Mouse (Mus musculus) neural tube, embryonic 15.5 days (tissue): ENCODE results near the gene Nr2e3. TPM values are rescaled to one million over a fixed set of nuclear protein-coding genes. Genes with fewer than 3 reads are reported as not detected.

Experiments
- ATAC-seq: fragments of 200-750 bp; cut with Nextera tagmentation; 2 replicates; pipeline ENCODE4 v1.8.0; 2017; ENCODE audit warnings: mild to moderate bottlenecking, moderate TSS enrichment, moderate library complexity; ENCODE audit not compliant: low FRiP score
- H3K27ac ChIP-seq: fragments of 300-500 bp; sonication (generic); replicated peaks from 2 replicates; pipeline ENCODE4 v1.5.1; 2015; ENCODE audit warnings: mild to moderate bottlenecking, inconsistent platforms
- H3K27me3 ChIP-seq: fragments of 300-500 bp; sonication (generic); replicated peaks from 2 replicates; pipeline ENCODE4 v1.6.1; 2015; ENCODE audit warnings: inconsistent platforms
- H3K36me3 ChIP-seq: fragments of 300-500 bp; sonication (generic); 2 replicates; pipeline ENCODE4 v1.6.1; 2015; ENCODE audit warnings: inconsistent platforms
- H3K4me1 ChIP-seq: fragments of 300-500 bp; sonication (generic); 2 replicates; pipeline ENCODE4 v1.6.1; 2015; ENCODE audit warnings: inconsistent platforms
- H3K4me2 ChIP-seq: fragments of 300-500 bp; sonication (generic); 2 replicates; pipeline ENCODE4 v1.6.1; 2015; ENCODE audit warnings: inconsistent platforms, mild to moderate bottlenecking, moderate library complexity
- H3K4me3 ChIP-seq: fragments of 300-500 bp; sonication (generic); replicated peaks from 2 replicates; pipeline ENCODE4 v1.5.1; 2015; ENCODE audit warnings: mild to moderate bottlenecking, inconsistent platforms
- H3K9ac ChIP-seq: fragments of 300-500 bp; sonication (generic); replicated peaks from 2 replicates; pipeline ENCODE4 v1.6.1; 2015; ENCODE audit warnings: mild to moderate bottlenecking, inconsistent platforms
- H3K9me3 ChIP-seq: fragments of 300-500 bp; sonication (generic); replicated peaks from 2 replicates; pipeline ENCODE4 v1.6.1; 2016; ENCODE audit warnings: inconsistent platforms
- WGBS: fragments of 180-500 bp; shearing (Covaris S2); methylation state at CpG from one replicate; pipeline ENCODE4 v1.1.7; 2015; ENCODE audit warnings: mixed read lengths; 5-methylcytosine and 5-hydroxymethylcytosine counted together
- polyA plus RNA-seq: library from polyadenylated mRNA; unstranded; fragments of >200 nt; fragmentation: Nextera tagmentation; extraction: Ambion mirVana; gene quantifications from 2 replicates; pipeline ENCODE4 v1.2.1, GENCODE M21; 2015

The Nr2e3 gene
- polyA plus RNA-seq, 1 experiment from 2014 or later, result not detected

- Histone ChIP-seq H3K4me2 (no peak overlapping the region), H3K36me3 (no peaks in the 10 kb centered on the region), H3K27me3 (no peaks in the 10 kb centered on the region), H3K9ac (no peak overlapping the region), H3K4me1 (no peaks in the 10 kb centered on the region), H3K9me3 (no peaks in the 10 kb centered on the region), H3K4me3 (no peak overlapping the region), H3K27ac (no peak overlapping the region)
- no peak for ATAC-seq
- 91% methylated on average over 6 of the region's 6 CpGs for WGBS
These were observed 10.9 kb downstream of the Nr2e3 start for GRCm38 (mm10) chr9:59949511-59949910.

GRCm38 (mm10) chr9:59948691-59949250 lies 11.7 kb downstream of the Nr2e3 start:
- Histone ChIP-seq H3K4me3 (no peak overlapping the region), H3K36me3 (no peaks in the 10 kb centered on the region), H3K9ac (no peak overlapping the region), H3K9me3 (no peaks in the 10 kb centered on the region), H3K27ac (no peak overlapping the region), H3K4me2 (no peak overlapping the region), H3K4me1 (no peaks in the 10 kb centered on the region), H3K27me3 (no peaks in the 10 kb centered on the region)
- WGBS, result 89% methylated on average over 17 of the region's 17 CpGs
- no peak for ATAC-seq

- no peak overlapping the region for H3K9ac ChIP-seq
- H3K27ac ChIP-seq, result no peak overlapping the region
- no peak overlapping the region for H3K4me3 ChIP-seq
- H3K4me2 ChIP-seq, result no peak overlapping the region
- H3K9me3 ChIP-seq, result no peaks in the 10 kb centered on the region
- no peaks in the 10 kb centered on the region for H3K36me3 ChIP-seq
- 72% methylated on average over 8 of the region's 8 CpGs for WGBS
- no peaks in the 10 kb centered on the region for H3K27me3 ChIP-seq
- no peak for ATAC-seq
- H3K4me1 ChIP-seq, result no peaks in the 10 kb centered on the region
These were observed 12.2 kb downstream of the Nr2e3 start for GRCm38 (mm10) chr9:59948226-59948625.

- H3K9me3 ChIP-seq, result no peaks in the 10 kb centered on the region
- ATAC-seq, result no peak
- 89% methylated on average over 8 of the region's 8 CpGs for WGBS
These were observed 13.2 kb downstream of the Nr2e3 start for GRCm38 (mm10) chr9:59947271-59947670.

GRCm38 (mm10) chr9:59945241-59945640 lies 15.2 kb downstream of the Nr2e3 start:
- Histone ChIP-seq H3K4me2 (no peak overlapping the region), H3K36me3 (no peaks in the 10 kb centered on the region), H3K4me3 (no peak overlapping the region), H3K4me1 (peaks cover 3% of the 10 kb centered on the region; the same call in 1 of the 2 replicates), H3K27ac (no peak overlapping the region), H3K27me3 (no peaks in the 10 kb centered on the region), H3K9ac (no peak overlapping the region), H3K9me3 (no peaks in the 10 kb centered on the region)
- 80% methylated on average over 3 of the region's 3 CpGs for WGBS
- ATAC-seq, result no peak

More at GRCm38 (mm10) chr9:59947271-59947670, 13.2 kb downstream of the Nr2e3 start:
- Histone ChIP-seq H3K36me3 (no peaks in the 10 kb centered on the region), H3K4me1 (peaks cover 3% of the 10 kb centered on the region; the same call in 1 of the 2 replicates), H3K27ac (no peak overlapping the region), H3K4me3 (no peak overlapping the region), H3K27me3 (no peaks in the 10 kb centered on the region), H3K4me2 (no peak overlapping the region), H3K9ac (no peak overlapping the region)

GRCm38 (mm10) chr9:59943826-59944225 lies 16.6 kb downstream of the Nr2e3 start:
- no peak for ATAC-seq
- H3K4me3 ChIP-seq, result no peak overlapping the region
- H3K36me3 ChIP-seq, result no peaks in the 10 kb centered on the region
- no peak overlapping the region for H3K9ac ChIP-seq
- H3K27me3 ChIP-seq, result no peaks in the 10 kb centered on the region
- peaks cover 3% of the 10 kb centered on the region; the same call in 1 of the 2 replicates for H3K4me1 ChIP-seq
- H3K27ac ChIP-seq, result no peak overlapping the region
- 87% methylated on average over 6 of the region's 6 CpGs for WGBS
- H3K4me2 ChIP-seq, result no peak overlapping the region
- no peaks in the 10 kb centered on the region for H3K9me3 ChIP-seq

- H3K4me2 ChIP-seq, result no peak overlapping the region
- WGBS, result 32% methylated on average over 5 of the region's 5 CpGs
- H3K9ac ChIP-seq, result no peak overlapping the region
- no peaks in the 10 kb centered on the region for H3K36me3 ChIP-seq
- peaks cover 3% of the 10 kb centered on the region; the same call in 1 of the 2 replicates for H3K4me1 ChIP-seq
- no peaks in the 10 kb centered on the region for H3K27me3 ChIP-seq
- H3K9me3 ChIP-seq, result no peaks in the 10 kb centered on the region
- no peak for ATAC-seq
- no peak overlapping the region for H3K4me3 ChIP-seq
- H3K27ac ChIP-seq, result no peak overlapping the region
These were observed 17.9 kb downstream of the Nr2e3 start for GRCm38 (mm10) chr9:59942501-59943085.

GRCm38 (mm10) chr9:59941885-59942350 lies 18.5 kb downstream of the Nr2e3 start:
- H3K36me3 ChIP-seq, result no peaks in the 10 kb centered on the region
- H3K27ac ChIP-seq, result no peak overlapping the region
- no peak overlapping the region for H3K9ac ChIP-seq
- H3K27me3 ChIP-seq, result no peaks in the 10 kb centered on the region
- no peaks in the 10 kb centered on the region for H3K9me3 ChIP-seq
- peaks cover 3% of the 10 kb centered on the region; the same call in 1 of the 2 replicates for H3K4me1 ChIP-seq
- 70% methylated on average over 9 of the region's 9 CpGs for WGBS
- H3K4me2 ChIP-seq, result no peak overlapping the region
- H3K4me3 ChIP-seq, result no peak overlapping the region
- no peak for ATAC-seq

- H3K4me1 ChIP-seq, result peaks cover 3% of the 10 kb centered on the region; the same call in 1 of the 2 replicates
- no peak overlapping the region for H3K9ac ChIP-seq
- H3K4me3 ChIP-seq, result no peak overlapping the region
- no peak for ATAC-seq
- no peaks in the 10 kb centered on the region for H3K36me3 ChIP-seq
- H3K4me2 ChIP-seq, result no peak overlapping the region
- WGBS, result 76% methylated on average over 11 of the region's 12 CpGs
- no peak overlapping the region for H3K27ac ChIP-seq
- no peaks in the 10 kb centered on the region for H3K9me3 ChIP-seq
- H3K27me3 ChIP-seq, result no peaks in the 10 kb centered on the region
These were observed 19.3 kb downstream of the Nr2e3 start for GRCm38 (mm10) chr9:59940913-59941884.

GRCm38 (mm10) chr9:59939691-59940090 lies 20.8 kb downstream of the Nr2e3 start:
- 83% methylated on average over 2 of the region's 2 CpGs for WGBS

GRCm38 (mm10) chr9:59938529-59938928 lies 21.9 kb downstream of the Nr2e3 start:
- no peaks in the 10 kb centered on the region for H3K36me3 ChIP-seq
- H3K4me1 ChIP-seq, result peaks cover 3% of the 10 kb centered on the region; the same call in 1 of the 2 replicates
- H3K27ac ChIP-seq, result no peak overlapping the region
- no peak overlapping the region for H3K4me3 ChIP-seq
- ATAC-seq, result no peak
- no peak overlapping the region for H3K4me2 ChIP-seq
- 80% methylated on average over 8 of the region's 8 CpGs for WGBS
- H3K9ac ChIP-seq, result no peak overlapping the region
- no peaks in the 10 kb centered on the region for H3K27me3 ChIP-seq
- H3K9me3 ChIP-seq, result no peaks in the 10 kb centered on the region

More at GRCm38 (mm10) chr9:59939691-59940090, 20.8 kb downstream of the Nr2e3 start:
- Histone ChIP-seq H3K36me3 (no peaks in the 10 kb centered on the region), H3K4me3 (no peak overlapping the region), H3K27ac (no peak overlapping the region), H3K9me3 (no peaks in the 10 kb centered on the region), H3K4me2 (no peak overlapping the region), H3K9ac (no peak overlapping the region), H3K27me3 (no peaks in the 10 kb centered on the region), H3K4me1 (peaks cover 3% of the 10 kb centered on the region; the same call in 1 of the 2 replicates)
- ATAC-seq, result no peak
